Mouse (Mus musculus): ENCODE results near the gene Calm5.
"Not testable (repeated sequence)": the region's sequence is repeated elsewhere in the genome, so short reads cannot be mapped to it uniquely, and the experiment has no call there.

DNA sequence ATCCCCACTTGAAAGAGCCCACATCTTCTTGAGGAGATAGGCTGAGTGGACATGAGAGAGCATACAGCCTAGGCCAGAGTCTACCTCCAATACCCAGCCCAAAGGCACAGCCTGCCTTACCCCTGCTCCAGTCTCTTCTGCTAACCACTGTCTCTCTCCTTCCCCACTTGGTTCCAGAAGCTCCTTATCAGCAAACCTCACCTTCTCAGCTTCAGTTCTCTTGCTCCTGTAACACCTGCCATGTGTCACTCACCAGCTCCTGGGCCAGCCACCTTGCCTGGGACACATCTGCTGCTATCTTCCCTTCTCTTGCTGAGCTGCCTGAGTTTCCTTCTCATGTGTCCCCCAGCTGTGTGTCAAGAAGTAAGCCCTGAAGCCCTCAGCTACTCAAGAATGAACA, 20.3 kb upstream of the Calm5 start:
- TF ChIP-seq USF1 (IDR thresholded peaks at IDR 0.05; ENCODE audit: low read depth); CTCF (IDR thresholded peaks at IDR 0.05; ENCODE audit: control insufficient read depth, insufficient read depth, insufficient read length): not testable (repeated sequence)

Measured in C2C12 (cell line).